Mouse (Mus musculus) kidney, embryonic 16.5 days (tissue): Measurements from ENCODE around the gene Rexo4. TPM values are rescaled to one million over a fixed set of nuclear protein-coding genes. Genes with fewer than 3 reads are reported as not detected.

Experiments used
- ATAC-seq: fragments of 200-750 bp; cut with Nextera tagmentation; 2 replicates; pipeline ENCODE4 v1.8.0; 2017; ENCODE audit warnings: moderate TSS enrichment; ENCODE audit not compliant: low FRiP score, low TSS enrichment
- H3K27ac ChIP-seq: fragments of 300-500 bp; sonication (generic); 2 replicates; pipeline ENCODE4 v1.5.1; 2014; ENCODE audit warnings: low read length
- H3K27me3 ChIP-seq: fragments of 300-500 bp; sonication (generic); 2 replicates; pipeline ENCODE4 v1.6.1; 2014; ENCODE audit warnings: low read length, control low read depth, mixed read lengths; ENCODE audit not compliant: insufficient read depth
- H3K36me3 ChIP-seq: fragments of 300-500 bp; sonication (generic); 2 replicates; pipeline ENCODE4 v1.6.1; 2014; ENCODE audit warnings: low read length, control low read depth, mixed read lengths; ENCODE audit not compliant: insufficient read depth
- H3K4me1 ChIP-seq: fragments of 300-500 bp; sonication (generic); 2 replicates; pipeline ENCODE4 v1.6.1; 2014; ENCODE audit warnings: low read length, control low read depth, mixed read lengths; ENCODE audit not compliant: insufficient read depth
- H3K4me2 ChIP-seq: fragments of 300-500 bp; sonication (generic); replicated peaks from 2 replicates; pipeline ENCODE4 v1.6.1; 2014; ENCODE audit warnings: low read depth, low read length
- H3K4me3 ChIP-seq: fragments of 300-500 bp; sonication (generic); 2 replicates; pipeline ENCODE4 v1.5.1; 2014; ENCODE audit warnings: mild to moderate bottlenecking, low read length
- H3K9ac ChIP-seq: fragments of 300-500 bp; sonication (generic); replicated peaks from 2 replicates; pipeline ENCODE4 v1.6.1; 2014; ENCODE audit warnings: low read length
- H3K9me3 ChIP-seq: fragments of 300-500 bp; sonication (generic); 2 replicates; pipeline ENCODE4 v1.6.1; 2016; ENCODE audit warnings: low read length, control low read depth
- WGBS: fragments of 180-500 bp; shearing (Covaris S2); extraction: QIAGEN DNeasy Blood & Tissue Kit; methylation state at CpG from one replicate; pipeline ENCODE4 v1.1.7; 2014; 5-methylcytosine and 5-hydroxymethylcytosine counted together
- polyA plus RNA-seq: library from polyadenylated mRNA; unstranded; fragments of >200 nt; fragmentation: Nextera tagmentation; extraction: Ambion mirVana; gene quantifications from 2 replicates; pipeline ENCODE4 v1.2.1, GENCODE M21; 2015

Rexo4 gene
- polyA plus RNA-seq, 1 experiment from 2014 or later = 52.6 TPM

GRCm38 (mm10) chr2:26912253-26912770, 51.9 kb downstream of the Rexo4 start:
- Histone ChIP-seq H3K9ac (peak overlapping the region; percentile 98), H3K27ac (no peak overlapping the region), H3K27me3 (no peaks in the 10 kb centered on the region), H3K4me1 (peaks cover 53% of the 10 kb centered on the region), H3K36me3 (peaks cover 43% of the 10 kb centered on the region), H3K9me3 (no peaks in the 10 kb centered on the region), H3K4me2 (peak overlapping the region; percentile 99), H3K4me3 (peak overlapping the region; percentile 77)
- 56% methylated on average over 5 of the region's 5 CpGs for WGBS
- no peak for ATAC-seq

GRCm38 (mm10) chr2:26910994-26911765, 53.0 kb downstream of the Rexo4 start:
- Histone ChIP-seq H3K27me3 (no peaks in the 10 kb centered on the region), H3K4me1 (peaks cover 46% of the 10 kb centered on the region), H3K9me3 (no peaks in the 10 kb centered on the region), H3K4me3 (peak overlapping the region; percentile 77), H3K4me2 (peak overlapping the region; percentile 99), H3K9ac (peak overlapping the region; percentile 98), H3K36me3 (peaks cover 50% of the 10 kb centered on the region), H3K27ac (peak overlapping the region; percentile 91)
- 0% methylated on average over 37 of the region's 37 CpGs for WGBS
- peak; percentile 12 for ATAC-seq

GRCm38 (mm10) chr2:26910124-26910993, 53.8 kb downstream of the Rexo4 start, which contains the start of the genes Med22 and Rpl7a:
Med22 (minus strand) TSS chr2:26910677.
Rpl7a (plus strand) TSS chr2:26910764.
- peaks cover 58% of the 10 kb centered on the region for H3K36me3 ChIP-seq

GRCm38 (mm10) chr2:26909387-26909784, 54.8 kb downstream of the Rexo4 start:
- Histone ChIP-seq H3K9me3 (no peaks in the 10 kb centered on the region), H3K9ac (peak overlapping the region; percentile 81), H3K36me3 (peaks cover 58% of the 10 kb centered on the region), H3K4me2 (peak overlapping the region; percentile 71), H3K4me1 (peaks cover 32% of the 10 kb centered on the region), H3K27ac (peak overlapping the region; percentile 91), H3K27me3 (no peaks in the 10 kb centered on the region), H3K4me3 (peak overlapping the region; percentile 77)
- ATAC-seq = no peak

More at GRCm38 (mm10) chr2:26910124-26910993, 53.8 kb downstream of the Rexo4 start, which contains the start of the genes Med22 and Rpl7a:
- Histone ChIP-seq H3K4me2 (peak within 1 kb of the TSS; percentile 99), H3K4me1 (peaks cover 42% of the 10 kb centered on the region), H3K27me3 (no peaks in the 10 kb centered on the region), H3K9ac (peak within 1 kb of the TSS; percentile 98), H3K4me3 (peak within 1 kb of the TSS; percentile 77), H3K9me3 (no peaks in the 10 kb centered on the region), H3K27ac (peak within 1 kb of the TSS; percentile 91)
- under 1% methylated on average over 71 of the region's 74 CpGs for WGBS
- peak; percentile 94 for ATAC-seq

- H3K4me2 ChIP-seq = peak overlapping the region; percentile 71
- no peaks in the 10 kb centered on the region for H3K9me3 ChIP-seq
- no peaks in the 10 kb centered on the region for H3K27me3 ChIP-seq
- peaks cover 35% of the 10 kb centered on the region for H3K4me1 ChIP-seq
- H3K4me3 ChIP-seq = peak overlapping the region; percentile 77
- H3K27ac ChIP-seq = no peak overlapping the region
- ATAC-seq = no peak
- WGBS = 81% methylated on average over 18 of the region's 18 CpGs
- H3K9ac ChIP-seq = peak overlapping the region; percentile 81
- peaks cover 54% of the 10 kb centered on the region for H3K36me3 ChIP-seq
These were observed 55.3 kb downstream of the Rexo4 start for GRCm38 (mm10) chr2:26908710-26909386.

- Histone ChIP-seq H3K9me3 (no peaks in the 10 kb centered on the region), H3K27ac (no peak overlapping the region), H3K27me3 (no peaks in the 10 kb centered on the region), H3K4me3 (no peak overlapping the region), H3K4me2 (no peak overlapping the region), H3K9ac (no peak overlapping the region), H3K4me1 (peaks cover 39% of the 10 kb centered on the region), H3K36me3 (peaks cover 36% of the 10 kb centered on the region)
- ATAC-seq = no peak
- 42% methylated on average over 4 of the region's 4 CpGs for WGBS
These were observed 57.1 kb downstream of the Rexo4 start for GRCm38 (mm10) chr2:26907109-26907508.

- no peak overlapping the region for H3K9ac ChIP-seq
- no peaks in the 10 kb centered on the region for H3K27me3 ChIP-seq
- H3K4me2 ChIP-seq = no peak overlapping the region
- H3K4me1 ChIP-seq = peaks cover 40% of the 10 kb centered on the region
- no peaks in the 10 kb centered on the region for H3K9me3 ChIP-seq
- 92% methylated on average over 3 of the region's 3 CpGs for WGBS
- no peak overlapping the region for H3K27ac ChIP-seq
- peaks cover 29% of the 10 kb centered on the region for H3K36me3 ChIP-seq
- ATAC-seq = no peak
- no peak overlapping the region for H3K4me3 ChIP-seq
These were observed 57.8 kb downstream of the Rexo4 start for GRCm38 (mm10) chr2:26906431-26906830.

- Histone ChIP-seq H3K4me3 (no peak overlapping the region), H3K36me3 (peaks cover 28% of the 10 kb centered on the region), H3K4me2 (no peak overlapping the region), H3K9ac (no peak overlapping the region), H3K9me3 (no peaks in the 10 kb centered on the region), H3K27me3 (no peaks in the 10 kb centered on the region), H3K27ac (no peak overlapping the region), H3K4me1 (peaks cover 44% of the 10 kb centered on the region)
- 71% methylated on average over 2 of the region's 2 CpGs for WGBS
- ATAC-seq = no peak
These were observed 58.2 kb downstream of the Rexo4 start for GRCm38 (mm10) chr2:26905936-26906335.
